Mouse (Mus musculus) kidney, postnatal 14 days (tissue): ENCODE measurements at regions not wholly inside any gene's neighbourhood (a gene's known extent, or its start where the extent isn't known, plus 50 kb on each side); places are given as distances from the start of the nearest gene placed in this dataset.

Experiments
- DNase-seq: peaks from one replicate; pipeline ENCODE4 v3.0.0; 2022; ENCODE audit warnings: mixed read lengths

GRCm38 (mm10) chr9:23535872-23536271 is 313.0 kb downstream of the Bmper start:
- no peak for DNase-seq

DNA sequence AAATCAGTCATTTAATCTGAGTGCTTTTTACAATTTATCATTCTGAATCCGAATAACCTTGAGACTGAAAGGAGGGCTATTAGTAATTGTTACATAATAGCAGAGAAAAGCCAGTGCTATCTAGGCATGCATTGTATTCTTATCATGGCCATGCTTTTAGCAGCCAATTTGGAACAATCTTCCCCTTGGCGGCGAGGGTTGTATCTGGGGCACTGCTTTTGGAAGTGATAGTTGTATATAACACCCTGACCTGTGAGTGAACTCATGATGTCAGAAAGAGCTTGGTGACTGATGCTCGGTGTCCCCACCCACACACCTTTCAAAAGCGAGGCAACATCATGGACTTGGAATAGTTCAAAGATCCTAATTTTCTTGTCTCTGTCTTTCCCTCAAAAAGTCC is 315.2 kb downstream of the Bmper start:
- no peak for DNase-seq

DNA sequence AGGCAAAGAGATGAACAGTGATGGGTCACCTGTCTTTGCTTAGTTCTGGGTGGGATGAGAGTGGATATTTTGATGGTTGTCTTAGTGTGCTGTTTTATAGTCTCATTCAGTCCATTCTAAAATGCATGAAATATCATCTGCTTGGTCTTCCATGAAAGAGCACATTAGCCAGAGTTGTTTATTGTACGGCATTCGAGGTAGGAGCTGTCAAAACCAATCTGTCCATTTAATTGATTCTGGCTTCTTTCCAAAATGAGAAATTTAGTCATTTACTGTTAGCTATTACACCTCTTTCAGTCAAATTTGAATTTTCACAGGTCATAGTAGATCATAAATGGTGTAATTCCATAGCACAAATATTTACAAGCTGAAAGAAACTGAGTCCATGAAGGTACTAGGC is 328.8 kb downstream of the Bmper start:
- no peak for DNase-seq

DNA sequence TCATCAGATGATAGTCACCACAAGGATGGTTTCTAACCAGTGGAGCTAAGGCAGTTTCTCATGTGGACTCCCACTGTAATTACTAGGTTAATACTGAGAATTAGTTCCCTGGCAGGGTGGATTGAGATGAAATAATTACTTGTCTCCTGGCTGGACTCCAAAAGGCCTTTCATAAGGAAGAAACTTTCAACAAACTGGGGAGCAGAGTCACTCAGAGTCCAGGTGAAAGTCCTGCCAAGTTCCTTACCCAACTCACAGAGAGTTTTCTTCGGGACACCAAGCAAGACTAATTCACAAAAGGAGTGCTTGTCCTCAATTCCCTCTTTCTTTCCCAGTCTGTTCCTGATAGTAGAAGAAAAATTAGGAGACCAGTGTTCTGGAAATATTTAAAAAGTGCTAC is 330.9 kb downstream of the Bmper start:
- peak; percentile 55 for DNase-seq

DNA sequence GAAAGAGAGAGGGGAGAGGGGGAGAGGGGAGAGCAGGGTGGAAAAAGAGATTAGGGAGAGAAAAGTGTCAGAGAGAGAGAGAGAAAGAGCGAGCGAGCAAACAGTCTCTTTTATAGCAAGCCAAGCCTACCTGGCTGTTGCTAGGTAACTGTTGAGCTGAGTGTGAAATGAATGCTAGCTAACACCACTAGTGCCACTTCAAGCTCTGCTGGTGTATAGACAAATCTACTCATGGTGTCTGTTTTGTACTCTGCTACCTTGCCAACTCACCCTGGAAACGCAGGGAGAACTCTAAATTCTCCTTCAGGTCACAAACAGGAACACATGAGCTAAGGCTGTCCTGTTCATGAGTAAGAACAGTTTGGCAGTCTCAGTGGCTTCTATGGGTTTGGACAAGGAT is 334.7 kb downstream of the Bmper start:
- DNase-seq = no peak

DNA sequence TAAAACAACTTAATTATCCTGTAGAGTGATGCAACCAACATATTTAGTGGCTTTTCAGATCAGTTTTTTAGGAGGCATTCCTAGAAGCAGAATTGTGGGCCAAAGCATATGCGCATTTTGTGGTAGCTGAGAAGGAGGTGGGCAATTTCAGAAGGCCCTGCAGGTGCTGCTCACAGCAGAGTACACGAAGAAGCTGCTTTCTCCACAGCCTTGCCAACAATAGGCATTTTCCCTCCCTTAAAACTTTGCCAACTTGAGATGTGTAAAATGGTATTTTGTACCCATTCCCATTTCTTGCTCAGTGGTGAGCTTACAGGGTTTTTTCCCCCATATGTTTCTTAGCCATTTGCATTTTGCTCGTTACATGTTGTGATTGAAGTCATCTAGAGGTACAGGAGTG is 339.0 kb downstream of the Bmper start:
- no peak for DNase-seq

DNA sequence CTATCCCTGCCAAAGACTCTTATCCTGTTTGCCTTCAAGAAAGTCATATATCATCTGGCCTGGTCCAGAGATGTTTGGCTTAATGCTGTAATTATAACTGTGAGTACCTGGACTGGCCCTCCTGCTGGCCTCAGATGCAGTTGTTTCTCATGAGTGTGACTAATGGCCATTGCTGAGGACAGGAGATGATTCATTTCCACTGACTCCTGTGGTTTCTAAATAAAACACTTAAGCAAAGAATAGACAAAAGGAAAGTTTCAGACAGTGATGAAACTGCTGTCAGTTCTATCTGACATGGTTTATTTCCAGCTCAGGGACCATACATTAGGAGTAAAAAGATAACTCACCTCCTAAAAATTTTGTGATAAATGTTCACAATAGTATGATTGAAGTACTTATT is 344.2 kb downstream of the Bmper start:
- no peak for DNase-seq

GRCm38 (mm10) chr9:23570150-23570549 is 347.3 kb downstream of the Bmper start:
- no peak for DNase-seq

DNA sequence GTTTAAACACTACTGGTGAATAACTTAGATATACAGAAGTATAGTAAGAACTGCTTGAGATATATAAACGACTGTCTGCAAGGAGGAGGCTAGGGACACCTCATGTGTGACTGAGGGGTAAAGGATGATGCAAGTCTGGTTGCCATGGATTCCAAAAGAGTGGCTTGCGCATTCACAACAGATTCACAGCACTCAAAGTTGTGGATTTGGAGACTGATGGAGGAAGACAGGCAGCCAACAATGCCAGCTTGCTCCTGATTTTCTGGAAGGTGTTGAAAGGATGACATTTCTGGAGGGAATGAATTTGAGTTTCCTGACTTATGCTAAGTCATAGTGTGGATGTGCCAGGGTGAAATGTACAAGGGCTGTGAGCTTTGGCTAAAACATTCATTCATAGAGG is 353.4 kb downstream of the Bmper start:
- DNase-seq = no peak

DNA sequence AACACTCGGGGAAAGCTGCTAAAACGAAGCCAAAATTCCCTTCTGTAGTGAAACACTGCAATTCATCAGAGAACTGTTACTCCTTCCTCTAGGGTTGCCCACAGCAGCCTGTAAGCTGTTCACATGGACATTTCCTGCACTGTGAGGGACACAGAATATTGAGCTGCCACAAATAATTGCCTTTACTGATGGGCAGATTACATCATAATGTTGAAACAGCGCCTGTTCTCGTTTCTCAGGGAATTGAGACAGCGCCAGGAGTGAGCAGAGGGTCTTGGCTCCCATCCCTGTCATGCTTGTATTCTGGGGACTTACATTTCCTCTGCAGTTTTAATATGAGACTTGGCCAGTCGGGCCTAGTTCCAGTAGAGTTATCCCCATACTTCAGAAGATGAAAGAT is 357.3 kb downstream of the Bmper start:
- no peak for DNase-seq

GRCm38 (mm10) chr9:23581039-23581606 is 358.2 kb downstream of the Bmper start:
- peak; percentile 71 for DNase-seq

GRCm38 (mm10) chr9:23584561-23584960 is 361.7 kb downstream of the Bmper start:
- DNase-seq = no peak

GRCm38 (mm10) chr9:23589024-23589423 is 366.1 kb downstream of the Bmper start:
- no peak for DNase-seq

DNA sequence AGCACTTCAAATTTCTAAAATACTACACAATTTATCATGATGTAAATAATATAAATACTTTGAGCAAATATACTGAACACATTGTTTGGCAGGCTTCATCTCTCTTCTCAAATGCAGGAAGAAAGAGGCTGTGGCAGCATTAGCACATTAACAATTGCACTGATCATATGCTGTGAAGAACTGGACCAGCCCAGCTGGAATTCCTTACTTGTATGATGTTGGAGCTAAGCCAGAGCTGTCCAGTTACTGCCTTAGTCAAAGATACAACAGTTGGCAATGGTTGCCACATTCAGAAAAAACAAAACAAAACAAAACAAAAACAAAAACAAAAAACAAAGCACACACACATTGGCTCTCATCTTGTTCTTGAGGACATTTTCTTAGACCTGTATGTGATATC is 369.0 kb downstream of the Bmper start:
- peak; percentile 5 for DNase-seq

DNA sequence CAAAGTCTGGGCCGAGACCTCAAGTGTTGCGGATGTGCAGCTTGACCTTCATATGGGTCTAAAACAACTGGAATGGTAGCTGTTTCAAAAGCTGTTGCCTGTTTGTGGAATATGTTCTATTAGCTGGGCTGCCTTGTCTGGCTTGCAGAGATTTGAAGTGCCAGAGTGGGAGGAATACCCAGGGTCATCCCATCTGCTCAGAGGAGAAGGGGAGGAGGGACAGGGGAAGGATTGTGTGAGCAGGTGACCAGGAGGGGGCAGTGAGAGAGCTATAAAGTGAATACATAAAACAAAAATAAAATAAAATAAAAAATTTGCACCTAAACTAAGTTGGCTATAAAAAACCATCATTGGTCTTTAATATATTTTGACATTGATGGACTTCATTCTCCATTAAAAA is 377.7 kb downstream of the Bmper start:
- no peak for DNase-seq
